Mouse (Mus musculus): ENCODE data around the gene Cks2. TPM values are rescaled to one million over a fixed set of nuclear protein-coding genes. Genes with fewer than 3 reads are reported as not detected.
A peak's percentile ranks its signal among the peaks of the same experiment; 100 is the strongest.

Cks2 gene
- polyA plus RNA-seq (2012; rRNA removed), result 4.4 and 4.8 TPM in 2 replicates

DNA sequence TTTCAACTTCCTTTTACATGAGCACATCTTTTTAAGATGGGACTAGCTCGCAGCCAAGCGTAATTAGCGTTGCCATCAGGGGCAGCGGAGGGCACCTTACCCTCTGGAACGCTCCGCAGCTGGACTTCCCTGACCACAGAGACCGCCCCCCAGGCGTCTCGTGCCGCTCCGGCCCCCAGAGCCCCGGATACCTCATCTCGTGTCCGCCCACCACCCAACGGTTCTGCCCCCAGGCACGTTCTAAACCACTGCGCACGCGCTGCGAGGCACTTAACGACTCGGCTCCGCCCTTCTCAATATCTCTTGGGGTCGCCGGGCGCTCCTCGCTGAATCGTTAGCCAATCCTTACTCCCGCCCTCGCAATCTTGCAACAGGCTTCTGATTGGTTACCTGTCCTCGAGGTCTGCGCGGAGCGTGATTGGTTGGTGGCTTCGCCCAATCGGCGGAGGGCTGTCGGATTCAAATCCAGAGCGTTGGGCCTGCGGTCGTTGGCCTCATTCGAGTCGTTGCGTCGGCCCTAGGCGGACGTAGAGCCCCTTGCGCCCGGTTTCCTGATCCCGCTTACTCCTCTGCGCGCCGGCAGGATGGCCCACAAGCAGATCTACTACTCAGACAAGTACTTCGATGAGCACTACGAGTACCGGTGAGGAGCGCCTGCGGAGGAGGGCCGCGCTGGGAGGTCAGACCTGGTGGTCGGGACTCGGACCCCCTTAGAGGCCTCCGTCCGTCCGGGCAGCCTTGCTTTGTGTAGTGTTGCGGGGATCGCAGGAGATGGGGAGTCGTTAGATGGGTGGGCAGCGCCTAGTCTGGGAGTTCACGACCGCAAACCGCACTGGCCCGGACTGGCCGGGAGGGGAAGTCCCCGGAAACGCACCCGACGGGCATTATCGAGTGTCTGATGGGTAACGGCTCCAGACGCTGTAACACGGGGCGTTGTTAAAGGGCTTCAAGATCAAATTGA lies at the start of gene Cks2:
Gene Cks2, plus strand, starts transcription at position 404 of the 961 bp plus-strand sequence.
- DNase-seq (ENCODE audit: extremely low spot score in 1 of 2, low spot score in 1 of 2), result peak; percentile 98 to 99

DNA sequence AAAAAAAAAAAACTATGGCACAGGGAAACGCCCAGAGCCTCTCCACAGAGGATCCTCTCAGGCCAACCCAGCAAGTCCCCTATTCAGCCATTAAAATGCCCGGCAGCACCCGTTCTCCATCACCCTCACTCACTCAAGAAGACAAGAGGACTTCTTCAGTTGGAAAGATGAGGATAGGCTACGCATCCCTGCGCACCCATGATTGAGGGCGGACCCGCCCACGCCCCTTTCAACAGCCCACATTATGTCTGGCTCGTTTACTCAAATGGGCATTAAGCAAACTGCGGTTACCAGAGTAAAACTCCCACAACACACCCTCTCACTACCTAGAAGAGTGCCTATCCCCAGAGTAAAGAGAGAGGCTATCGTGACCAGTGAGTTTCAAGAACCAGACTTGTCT lies 49.6 kb upstream of the Cks2 start:
- DNase-seq (ENCODE audit: extremely low spot score in 1 of 2, low spot score in 1 of 2), result peak in 1 of 2 experiments; percentile 45

DNA sequence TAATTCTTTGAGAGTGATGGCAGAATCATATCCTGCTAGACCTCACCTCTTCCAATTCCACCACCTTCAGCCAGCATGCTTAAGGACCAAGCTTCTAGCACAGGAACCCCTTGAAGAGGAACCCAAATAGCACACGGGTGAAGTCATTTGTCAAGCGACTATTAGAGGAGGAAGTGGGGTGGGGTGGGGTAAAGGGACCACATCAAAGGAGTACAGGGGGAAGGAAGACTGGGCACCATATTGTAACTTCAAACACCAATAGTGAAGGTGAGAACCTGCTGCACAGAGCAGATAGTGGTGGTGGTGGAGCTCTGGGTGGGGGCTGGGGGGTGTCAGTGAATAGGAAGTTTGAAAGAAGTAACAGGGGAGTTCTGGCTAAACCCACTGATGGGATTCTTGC lies 47.0 kb upstream of the Cks2 start:
- DNase-seq (ENCODE audit: extremely low spot score in 1 of 2, low spot score in 1 of 2), result no peak

DNA sequence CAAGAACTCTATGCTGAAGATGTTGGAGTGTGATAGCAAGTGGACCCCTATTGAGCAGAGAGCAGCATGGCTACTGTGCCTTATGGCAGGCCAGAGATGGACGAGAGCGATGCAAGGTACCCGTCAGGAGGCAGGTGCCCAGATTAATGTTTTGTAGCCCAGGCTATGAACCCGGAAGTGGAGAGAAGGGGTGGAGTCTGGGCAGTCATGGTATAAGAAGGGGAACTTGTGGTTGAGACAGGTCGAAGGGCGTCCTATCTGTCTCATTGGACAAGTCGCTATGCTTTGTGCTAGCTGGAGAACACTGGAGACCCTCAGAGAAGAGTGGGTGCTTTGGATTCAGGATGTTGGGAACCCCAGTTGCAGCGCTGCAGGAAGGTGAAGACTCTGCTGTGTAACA lies 44.9 kb upstream of the Cks2 start:
- DNase-seq (ENCODE audit: extremely low spot score in 1 of 2, low spot score in 1 of 2), result no peak

DNA sequence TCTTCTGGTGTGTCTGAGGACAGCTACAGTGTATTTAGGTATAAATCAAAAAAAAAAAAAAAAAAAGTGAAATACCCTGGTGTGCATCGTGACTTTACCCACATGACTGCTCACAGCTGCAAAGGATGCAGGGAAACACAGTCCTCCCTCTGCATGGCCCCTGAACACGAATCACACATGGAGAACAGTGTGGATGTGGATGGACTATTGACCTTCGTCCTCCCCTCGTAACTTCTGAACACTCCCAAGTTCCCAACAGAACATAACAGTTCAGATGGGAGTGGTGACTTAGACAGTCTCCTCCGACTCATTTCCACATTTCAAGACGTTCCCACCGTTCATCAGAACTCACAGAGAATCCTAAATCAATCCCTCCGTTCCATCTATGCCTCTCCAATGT lies 42.3 kb upstream of the Cks2 start:
- DNase-seq (ENCODE audit: extremely low spot score in 1 of 2, low spot score in 1 of 2), result no peak

DNA sequence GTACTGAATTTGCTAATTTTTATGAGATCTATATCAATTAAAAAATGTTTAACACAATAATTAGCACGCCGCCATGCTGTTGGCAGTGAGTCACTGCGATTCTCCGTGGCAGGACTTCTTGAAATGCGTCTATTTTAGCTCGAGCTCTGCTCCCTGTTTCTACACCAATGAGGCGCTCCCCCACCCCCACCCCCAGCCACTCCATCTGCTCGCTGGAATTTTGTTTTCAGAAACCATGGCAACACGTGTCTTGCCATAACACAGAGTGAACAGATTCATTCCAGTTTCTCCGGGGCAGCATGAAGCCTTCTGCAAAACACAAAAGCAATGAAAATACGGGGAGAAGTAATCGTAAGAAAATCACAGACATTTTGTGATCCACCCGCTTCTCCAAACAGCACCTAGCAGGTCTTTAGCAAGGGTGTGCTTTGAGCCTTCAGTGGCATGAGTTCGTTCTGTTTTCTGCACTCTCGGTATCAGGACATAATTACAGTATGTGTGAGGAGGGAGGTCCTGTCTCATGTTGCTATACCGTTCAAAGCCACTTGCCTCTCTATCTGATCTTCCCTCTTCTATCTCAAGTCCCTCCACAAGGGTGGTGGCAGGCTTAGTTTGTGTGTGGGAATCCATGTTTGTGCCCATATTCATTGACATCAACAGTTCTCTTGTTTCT lies 41.7 kb upstream of the Cks2 start:
- DNase-seq (ENCODE audit: extremely low spot score in 1 of 2, low spot score in 1 of 2), result peak; percentile 60 to 73

DNA sequence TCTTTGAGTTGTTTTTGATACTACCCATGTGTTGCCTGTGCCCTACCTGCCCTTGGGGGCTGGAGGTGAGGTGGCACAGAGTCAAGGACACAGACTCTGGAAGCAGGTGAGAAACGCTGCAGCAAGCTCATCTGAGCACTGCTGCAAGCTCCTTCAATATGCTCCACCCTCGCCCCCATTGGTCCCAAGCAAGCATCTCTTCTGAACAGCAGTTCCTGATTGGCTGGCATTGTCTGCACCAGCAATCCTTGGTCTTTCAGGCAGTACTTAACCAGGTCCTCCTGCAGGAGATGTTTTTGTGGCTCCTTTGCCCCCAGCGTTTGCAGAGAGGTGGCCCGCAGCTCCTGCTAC lies 41.2 kb upstream of the Cks2 start:
- DNase-seq (ENCODE audit: extremely low spot score in 1 of 2, low spot score in 1 of 2), result peak; percentile 64 to 73

DNA sequence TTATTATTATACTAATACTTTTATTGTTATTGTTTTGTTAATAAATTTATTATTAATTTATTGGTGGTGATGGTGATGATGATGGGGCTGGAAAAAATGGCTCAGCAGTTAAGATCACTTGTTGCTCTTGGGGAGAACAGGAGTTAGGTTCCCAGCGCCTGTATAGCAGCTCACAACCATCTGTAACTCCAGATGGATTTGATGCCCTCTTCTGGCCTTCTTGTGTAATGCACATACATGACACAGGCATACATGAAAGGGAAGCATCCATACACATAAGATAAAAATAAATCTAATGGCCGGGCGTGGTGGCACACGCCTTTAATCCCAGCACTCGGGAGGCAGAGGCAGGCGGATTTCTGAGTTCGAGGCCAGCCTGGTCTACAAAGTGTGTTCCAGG lies 35.8 kb upstream of the Cks2 start:
- DNase-seq (ENCODE audit: extremely low spot score in 1 of 2, low spot score in 1 of 2), result no peak

DNA sequence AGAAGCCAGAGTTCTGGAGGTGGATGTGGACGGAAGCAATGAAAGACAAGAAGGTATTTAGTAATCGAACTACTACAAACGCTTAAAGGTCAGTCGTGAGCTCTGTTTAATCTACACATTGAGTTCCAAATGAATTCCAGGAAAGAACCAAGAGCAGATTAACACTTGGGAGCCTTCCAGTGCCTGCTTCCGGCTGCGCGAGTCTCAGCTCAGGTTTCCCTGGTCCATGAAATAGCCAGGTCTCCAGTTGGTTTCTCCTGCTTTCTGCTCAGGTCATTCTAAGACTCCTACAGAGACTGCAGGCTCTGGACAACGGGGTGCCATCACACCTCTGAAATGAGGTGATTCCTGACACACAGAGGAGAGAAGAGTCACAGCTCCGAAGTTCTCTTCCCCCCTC lies 34.0 kb upstream of the Cks2 start:
- no peak for DNase-seq (ENCODE audit: extremely low spot score in 1 of 2, low spot score in 1 of 2)

DNA sequence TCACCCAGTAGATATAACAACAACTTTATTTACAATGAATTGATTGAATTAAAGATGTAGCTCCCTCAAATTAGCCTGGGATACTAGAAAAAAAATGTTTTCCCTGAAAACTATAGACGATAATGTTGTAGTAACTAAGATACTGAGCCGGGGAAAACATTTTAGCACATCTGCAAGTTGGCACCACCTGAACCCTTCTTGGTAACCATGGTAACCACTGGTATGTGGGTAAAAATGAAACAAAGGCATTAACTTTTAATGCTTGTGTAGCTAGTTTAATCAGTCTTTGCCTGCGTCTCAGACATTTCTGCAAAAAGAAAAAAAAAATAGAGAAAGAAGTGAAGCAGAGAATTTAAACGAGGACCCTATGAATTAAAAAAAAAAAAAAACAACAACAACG lies 33.5 kb upstream of the Cks2 start:
- DNase-seq (ENCODE audit: extremely low spot score in 1 of 2, low spot score in 1 of 2), result no peak

DNA sequence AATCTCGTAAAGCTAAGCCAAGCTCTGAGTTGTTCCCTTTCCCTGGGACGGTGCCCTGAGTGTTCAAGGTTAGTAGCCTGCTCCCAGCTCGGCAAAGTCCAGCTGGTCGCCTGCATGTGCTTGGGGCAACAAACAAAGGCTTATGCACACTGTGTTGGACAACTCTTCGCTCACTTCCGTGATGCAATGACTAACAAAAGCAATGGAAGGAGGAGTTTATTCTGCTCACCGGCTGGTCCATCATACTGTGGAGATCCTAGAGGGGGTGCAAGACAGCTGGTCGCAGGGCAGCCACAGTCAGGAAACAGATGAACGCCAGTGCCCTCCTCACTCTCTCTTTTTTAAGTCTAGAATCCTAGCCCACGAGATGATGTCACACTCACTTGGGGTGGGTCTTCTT lies 29.2 kb upstream of the Cks2 start:
- DNase-seq (ENCODE audit: extremely low spot score in 1 of 2, low spot score in 1 of 2), result no peak

DNA sequence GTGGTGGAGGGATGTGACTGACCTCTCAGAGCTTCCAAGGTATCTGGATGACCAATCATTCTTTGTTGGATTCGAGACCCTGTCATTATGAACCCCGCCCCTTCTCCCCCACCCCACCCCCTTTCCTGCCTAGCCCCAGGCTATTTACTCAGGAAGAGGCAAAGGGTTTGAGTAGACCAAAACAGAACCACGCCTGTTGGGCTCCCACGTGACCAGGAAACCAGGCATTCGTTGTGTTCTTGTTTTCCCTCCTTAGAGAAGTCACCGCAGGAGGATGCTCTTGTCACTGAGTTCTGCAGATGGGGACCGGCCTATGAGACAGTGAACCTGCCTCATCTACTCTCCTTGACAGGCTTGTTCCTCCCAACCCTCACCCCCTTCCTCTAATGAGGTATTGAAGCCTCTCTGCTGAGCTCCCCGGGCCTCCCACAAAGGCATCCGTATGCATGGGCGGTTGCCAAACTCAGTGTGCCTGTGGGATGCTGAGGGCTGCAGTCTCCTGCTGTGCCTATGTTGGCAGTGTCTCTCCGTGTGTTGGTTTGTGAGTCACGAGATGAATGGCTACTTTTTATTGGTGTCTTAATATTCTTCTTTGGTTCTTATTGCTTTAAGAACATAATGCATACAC lies 28.5 kb upstream of the Cks2 start:
- peak; percentile 70 to 89 for DNase-seq (ENCODE audit: extremely low spot score in 1 of 2, low spot score in 1 of 2)

DNA sequence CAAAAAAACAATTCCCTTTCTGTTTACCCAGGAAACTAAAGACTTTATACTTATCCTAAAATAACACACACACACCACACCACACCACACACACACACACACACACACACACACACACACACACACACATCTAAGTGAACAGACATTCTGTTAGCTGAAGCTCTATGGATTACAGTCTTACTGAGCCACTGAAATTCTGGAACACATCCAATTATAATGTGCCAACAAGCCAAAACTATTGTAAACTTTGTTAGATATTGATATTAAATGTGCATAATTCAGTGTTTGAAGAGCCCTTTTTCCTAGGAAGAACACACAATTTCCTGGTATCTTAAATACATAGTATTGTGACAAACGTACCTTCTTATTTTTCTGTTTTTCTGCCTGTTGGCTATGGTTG lies 27.7 kb upstream of the Cks2 start:
- DNase-seq (ENCODE audit: extremely low spot score in 1 of 2, low spot score in 1 of 2), result no peak

DNA sequence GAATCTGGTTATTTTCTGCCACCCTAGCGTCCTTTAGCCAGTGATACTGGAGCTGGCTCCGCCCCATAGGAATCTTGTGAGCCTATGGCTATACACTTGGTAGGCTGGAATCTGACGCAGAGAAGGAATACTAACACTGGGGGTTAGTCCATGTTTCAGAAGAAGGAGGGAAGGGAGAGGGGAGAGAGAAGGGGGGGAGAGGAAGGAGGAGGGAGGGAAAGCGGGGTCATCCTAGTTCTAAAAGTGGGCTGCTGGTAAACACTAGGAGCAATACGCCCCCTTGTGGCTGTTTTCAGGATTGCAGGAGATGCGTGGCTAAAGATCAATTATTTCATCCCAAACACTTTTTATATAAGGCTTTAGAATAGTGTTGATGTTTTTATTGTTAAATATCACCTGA lies 27.2 kb upstream of the Cks2 start:
- DNase-seq (ENCODE audit: extremely low spot score in 1 of 2, low spot score in 1 of 2), result peak in 1 of 2 experiments; percentile 89

DNA sequence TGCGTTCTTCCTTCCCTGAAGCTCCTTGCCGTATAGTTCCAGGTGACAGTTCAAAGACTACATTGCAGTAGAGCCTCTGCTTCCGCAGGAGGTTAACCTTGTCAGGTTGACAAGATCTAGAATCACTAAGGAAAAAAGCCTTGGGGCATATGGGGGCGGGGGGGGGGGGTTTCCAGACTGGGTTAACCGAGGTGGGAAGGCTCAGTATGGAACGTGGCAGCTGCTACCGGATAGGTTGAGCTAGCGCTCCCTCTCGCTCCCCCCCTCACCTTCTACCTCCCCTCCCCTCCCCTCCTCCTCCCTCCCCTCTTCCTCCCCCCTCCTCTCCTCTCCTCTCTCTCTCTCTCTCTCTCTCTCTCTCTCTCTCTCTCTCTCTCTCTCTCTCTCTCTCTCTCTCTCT lies 26.4 kb upstream of the Cks2 start:
- DNase-seq (ENCODE audit: extremely low spot score in 1 of 2, low spot score in 1 of 2), result no peak

DNA sequence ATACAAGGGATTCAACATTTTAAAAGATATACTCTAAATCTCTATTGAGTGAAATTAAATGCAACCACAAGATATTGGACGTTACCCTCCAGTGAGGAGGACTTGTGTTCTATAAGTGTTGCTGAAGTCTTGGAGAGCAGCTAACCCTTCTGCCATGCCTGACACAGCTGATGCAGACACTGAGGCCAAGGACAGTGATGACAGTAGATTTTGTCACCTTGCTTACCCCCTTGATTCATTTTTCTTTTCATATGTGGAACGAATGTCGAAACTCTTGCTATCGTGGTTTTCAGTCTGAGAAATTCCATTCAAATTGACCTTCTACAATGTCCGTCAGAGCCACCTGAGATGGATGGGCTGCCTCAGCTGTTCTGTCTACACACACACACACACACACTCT lies 22.4 kb upstream of the Cks2 start:
- no peak for DNase-seq (ENCODE audit: extremely low spot score in 1 of 2, low spot score in 1 of 2)

DNA sequence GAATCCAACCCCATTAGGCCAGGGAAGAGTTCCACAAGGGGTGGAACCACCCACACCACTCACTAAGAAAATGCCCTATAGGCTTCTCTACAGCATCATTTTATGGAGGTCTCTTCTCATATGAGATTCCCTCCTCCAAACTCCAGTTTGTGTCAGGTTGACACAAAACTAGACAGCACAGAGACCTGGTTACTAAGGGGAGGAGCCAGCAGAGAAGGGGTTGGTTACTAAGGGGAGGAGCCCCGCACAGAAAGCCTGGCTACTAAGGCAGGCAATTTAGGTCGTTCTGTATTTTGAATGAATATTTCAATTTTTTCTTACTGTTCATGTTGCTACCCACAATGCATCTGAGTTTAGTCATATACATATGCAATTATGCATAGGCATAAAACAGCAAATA lies 21.4 kb upstream of the Cks2 start:
- no peak for DNase-seq (ENCODE audit: extremely low spot score in 1 of 2, low spot score in 1 of 2)

DNA sequence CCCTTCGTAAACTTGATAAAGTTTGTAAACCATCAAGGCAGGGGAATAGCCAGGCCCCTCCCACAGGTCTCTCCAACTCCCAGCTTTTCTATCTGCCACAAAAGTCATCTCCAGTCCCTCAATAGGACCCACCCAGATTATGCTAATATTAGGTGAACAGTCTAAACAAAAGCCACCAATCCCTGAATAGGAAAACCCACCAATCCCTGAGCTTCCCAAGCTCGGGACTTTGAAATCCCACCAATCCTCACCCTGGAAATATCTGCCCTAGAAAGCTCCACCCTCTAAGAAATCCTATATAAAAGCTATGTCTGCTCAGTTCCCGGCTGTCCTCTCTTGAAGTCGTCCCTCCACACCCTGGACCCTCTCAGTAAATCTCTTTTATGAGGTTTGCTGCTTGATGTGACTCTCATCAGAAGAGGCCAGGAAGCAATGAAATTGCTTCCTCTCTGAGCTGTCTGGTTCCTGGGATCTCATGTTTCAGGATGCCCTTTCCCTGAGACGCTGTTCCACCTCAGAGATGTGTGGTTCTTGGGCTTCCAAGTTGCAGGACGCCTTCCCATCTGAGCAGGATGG lies 16.7 kb upstream of the Cks2 start:
- no peak for DNase-seq (ENCODE audit: extremely low spot score in 1 of 2, low spot score in 1 of 2)

DNA sequence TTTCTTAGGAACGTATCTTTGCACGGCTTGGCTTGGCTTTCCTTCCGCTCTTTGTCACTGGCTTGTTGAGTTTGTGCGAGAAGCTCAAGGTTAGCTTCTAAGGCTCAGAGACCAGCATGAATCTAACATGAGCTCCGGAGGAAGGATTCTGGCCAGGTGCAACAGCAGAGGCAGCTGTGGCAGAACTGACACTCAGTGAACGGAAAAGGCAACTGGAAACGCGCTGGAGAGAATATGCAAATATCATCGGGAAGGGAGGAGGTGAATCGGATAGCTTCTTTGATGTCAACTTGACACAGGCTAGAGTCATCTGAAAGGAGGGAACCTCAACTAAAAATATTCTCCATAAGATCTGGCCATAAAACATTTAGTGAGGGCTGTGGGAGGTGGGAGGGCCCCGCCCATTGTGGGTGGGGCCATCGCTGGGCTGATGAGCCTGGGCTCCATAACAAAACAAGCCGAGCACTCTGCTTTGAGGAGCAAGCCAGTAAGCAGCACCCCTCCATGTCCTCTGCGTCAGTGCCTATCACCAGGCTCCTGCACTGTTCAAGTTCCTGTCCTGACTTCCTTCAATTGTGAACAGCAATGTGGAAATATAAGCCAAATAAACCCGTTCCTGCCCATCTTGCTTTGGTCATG lies 13.6 kb upstream of the Cks2 start:
- no peak for DNase-seq (ENCODE audit: extremely low spot score in 1 of 2, low spot score in 1 of 2)

DNA sequence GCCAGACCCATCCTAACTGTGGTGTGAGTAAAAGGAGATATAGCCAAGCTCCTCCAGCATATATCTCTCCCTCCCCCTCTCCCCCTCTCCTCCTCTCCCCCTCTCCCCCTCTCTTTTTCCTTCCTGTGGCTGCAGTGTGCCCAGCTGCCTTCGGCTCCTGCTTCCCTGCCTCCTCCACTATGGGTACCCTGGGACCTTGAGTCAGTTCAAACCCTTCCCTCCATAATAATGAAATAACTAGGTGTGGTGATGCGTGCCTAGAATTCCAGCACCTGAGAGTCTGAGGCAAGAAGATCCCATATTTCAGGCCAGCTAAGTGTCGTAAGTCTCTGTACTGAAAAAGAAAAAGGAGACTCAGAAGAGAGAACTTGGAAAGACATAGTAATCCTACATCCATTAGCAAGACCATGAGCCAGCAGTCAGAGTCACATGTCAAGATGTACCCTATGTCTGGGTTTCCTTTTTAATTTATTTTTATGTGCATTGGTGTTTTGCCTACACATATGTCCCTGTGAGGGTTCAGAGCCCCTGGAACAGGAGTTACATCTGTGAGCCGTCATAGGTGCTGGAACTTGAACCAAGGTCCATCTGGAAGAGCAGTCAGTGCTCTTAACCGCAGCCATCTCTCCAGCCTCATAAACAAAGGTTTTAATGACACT lies 12.3 kb upstream of the Cks2 start:
- no peak for DNase-seq (ENCODE audit: extremely low spot score in 1 of 2, low spot score in 1 of 2)

Data from frontal cortex, adult 2 months (tissue).